ENCODE assay signal across 12 mouse cellular contexts in the genomic region with DNA sequence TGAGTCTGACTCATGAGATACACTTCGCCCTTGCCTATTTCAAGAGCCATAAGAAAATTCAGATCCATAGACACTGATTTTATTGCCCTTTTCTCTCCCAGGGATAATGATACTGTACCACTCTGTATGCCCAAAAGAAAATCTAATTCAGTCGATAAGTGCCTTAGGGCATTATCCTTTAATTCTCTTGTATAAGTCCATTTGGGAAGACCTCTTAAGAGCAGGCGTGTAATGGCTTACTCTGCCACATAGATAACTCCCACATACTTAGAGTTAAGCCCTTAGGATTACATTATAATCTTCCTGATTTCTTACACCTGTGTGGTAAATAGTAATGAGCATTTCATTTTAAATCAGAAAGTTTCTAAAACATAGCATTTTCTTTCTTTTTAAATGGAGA. TPM values are rescaled to one million over a fixed set of nuclear protein-coding genes. Genes with fewer than 3 reads are reported as not detected.
DNase-seq lines count a peak whose midpoint lies in the region; ATAC-seq lines count a peak whose summit lies in the region.
"Had no signal": no experiment of that assay in that cellular context is flagged by ENCODE, and none has a peak within 500 bp of the region (broad histone marks: within the 10 kb centered on the region; RNA-seq: fewer than 3 reads in every experiment).

No protein-coding gene starts in this region.

- 80% methylated on average over 3 of the region's 3 CpGs for WGBS in embryonic facial prominence, embryonic 13.5 days
- 90% methylated on average over 3 of the region's 3 CpGs for WGBS in embryonic facial prominence, embryonic 10.5 days
- 84% methylated on average over 3 of the region's 3 CpGs for WGBS in kidney, embryonic 15.5 days
- WGBS in midbrain, embryonic 11.5 days, result 81% methylated on average over 3 of the region's 3 CpGs
- WGBS in midbrain, embryonic 16.5 days, result 53% methylated on average over 3 of the region's 3 CpGs
- 63% methylated on average over 3 of the region's 3 CpGs for WGBS in neural tube, embryonic 15.5 days

- no peak overlapping the region for H3K9ac ChIP-seq in embryonic facial prominence, embryonic 13.5 days
- no peak overlapping the region for H3K9ac ChIP-seq in kidney, embryonic 15.5 days
- H3K9ac ChIP-seq in midbrain, embryonic 11.5 days (ENCODE audit: low read length), result no peak overlapping the region
- no peak overlapping the region for H3K9ac ChIP-seq in midbrain, embryonic 16.5 days (ENCODE audit: low read depth, low read length)
- H3K9ac ChIP-seq in neural tube, embryonic 15.5 days (replicated peaks), result no peak overlapping the region
- H3K9ac ChIP-seq: midbrain, embryonic 12.5 days had no signal

- DNase-seq in embryonic facial prominence, embryonic 10.5 days (ENCODE audit: low spot score), result no peak
- DNase-seq in kidney, postnatal 4 days, result no peak
- peak; percentile 79 for DNase-seq in midbrain, embryonic 11.5 days (ENCODE audit: low spot score, missing footprints)
- DNase-seq in adrenal gland, adult 2 months, result no peak
- DNase-seq: adrenal gland, postnatal 14 days; embryo, embryonic 11 days; thymus, postnatal 25 days had no signal

- ATAC-seq in embryonic facial prominence, embryonic 13.5 days (ENCODE audit: insufficient number of reproducible peaks, insufficient read depth, low FRiP score, low TSS enrichment, low read depth), result no peak
- no peak for ATAC-seq in kidney, embryonic 15.5 days (replicated peaks; ENCODE audit: low FRiP score)
- no peak for ATAC-seq in midbrain, embryonic 11.5 days (ENCODE audit: low FRiP score)
- no peak for ATAC-seq in midbrain, embryonic 16.5 days
- no peak for ATAC-seq in neural tube, embryonic 15.5 days (ENCODE audit: low FRiP score)

- H3K9me3 ChIP-seq in embryonic facial prominence, embryonic 13.5 days, result no peaks in the 10 kb centered on the region
- no peaks in the 10 kb centered on the region for H3K9me3 ChIP-seq in embryonic facial prominence, embryonic 10.5 days
- no peaks in the 10 kb centered on the region for H3K9me3 ChIP-seq in kidney, embryonic 15.5 days (replicated peaks)
- no peaks in the 10 kb centered on the region for H3K9me3 ChIP-seq in midbrain, embryonic 11.5 days (ENCODE audit: control insufficient read depth, low read length)
- no peaks in the 10 kb centered on the region for H3K9me3 ChIP-seq in midbrain, embryonic 16.5 days (replicated peaks; ENCODE audit: control insufficient read depth, low read length, poor library complexity, severe bottlenecking)
- no peaks in the 10 kb centered on the region for H3K9me3 ChIP-seq in neural tube, embryonic 15.5 days (replicated peaks)
- H3K9me3 ChIP-seq: midbrain, embryonic 12.5 days had no signal

- H3K36me3 ChIP-seq in embryonic facial prominence, embryonic 13.5 days, result no peaks in the 10 kb centered on the region
- no peaks in the 10 kb centered on the region for H3K36me3 ChIP-seq in embryonic facial prominence, embryonic 10.5 days (replicated peaks)
- no peaks in the 10 kb centered on the region for H3K36me3 ChIP-seq in kidney, embryonic 15.5 days
- no peaks in the 10 kb centered on the region for H3K36me3 ChIP-seq in midbrain, embryonic 11.5 days (ENCODE audit: control insufficient read depth, insufficient read depth, low read length)
- H3K36me3 ChIP-seq in midbrain, embryonic 16.5 days (ENCODE audit: control insufficient read depth, insufficient read depth, low read length), result no peaks in the 10 kb centered on the region
- H3K36me3 ChIP-seq in neural tube, embryonic 15.5 days, result no peaks in the 10 kb centered on the region
- H3K36me3 ChIP-seq: midbrain, embryonic 12.5 days had no signal

- peaks cover 10% of the 10 kb centered on the region; the same call in 1 of the 2 replicates for H3K4me1 ChIP-seq in embryonic facial prominence, embryonic 13.5 days
- H3K4me1 ChIP-seq in embryonic facial prominence, embryonic 10.5 days, result peaks cover 10% of the 10 kb centered on the region
- H3K4me1 ChIP-seq in kidney, embryonic 15.5 days, result peaks cover 26% of the 10 kb centered on the region
- peaks cover 2% of the 10 kb centered on the region; the same call in 1 of the 2 replicates for H3K4me1 ChIP-seq in midbrain, embryonic 11.5 days (ENCODE audit: control insufficient read depth, insufficient read depth, low read length)
- H3K4me1 ChIP-seq in midbrain, embryonic 16.5 days (ENCODE audit: control insufficient read depth, insufficient read depth, low read length), result peaks cover 8% of the 10 kb centered on the region
- H3K4me1 ChIP-seq in neural tube, embryonic 15.5 days, result peaks cover 13% of the 10 kb centered on the region

- 0 out of 2 replicates have a peak overlapping the region, but pooled peaks have one; percentile 18 for H3K4me2 ChIP-seq in embryonic facial prominence, embryonic 13.5 days
- H3K4me2 ChIP-seq in kidney, embryonic 15.5 days, result peak overlapping the region; percentile 28; the same call in 1 of the 2 replicates
- H3K4me2 ChIP-seq in midbrain, embryonic 11.5 days, result no peak overlapping the region
- no peak overlapping the region; the same call in 1 of the 2 replicates for H3K4me2 ChIP-seq in midbrain, embryonic 16.5 days (ENCODE audit: low read length)
- peak overlapping the region; percentile 64 for H3K4me2 ChIP-seq in neural tube, embryonic 15.5 days

- no peaks in the 10 kb centered on the region for H3K27me3 ChIP-seq in embryonic facial prominence, embryonic 13.5 days
- no peaks in the 10 kb centered on the region for H3K27me3 ChIP-seq in embryonic facial prominence, embryonic 10.5 days (replicated peaks; ENCODE audit: low read depth, poor library complexity, severe bottlenecking)
- H3K27me3 ChIP-seq in kidney, embryonic 15.5 days, result no peaks in the 10 kb centered on the region
- no peaks in the 10 kb centered on the region for H3K27me3 ChIP-seq in midbrain, embryonic 11.5 days (ENCODE audit: control insufficient read depth, insufficient read depth, low read length)
- H3K27me3 ChIP-seq in midbrain, embryonic 16.5 days (ENCODE audit: control insufficient read depth, insufficient read depth, low read depth, low read length), result no peaks in the 10 kb centered on the region
- no peaks in the 10 kb centered on the region for H3K27me3 ChIP-seq in neural tube, embryonic 15.5 days (replicated peaks)
- H3K27me3 ChIP-seq: midbrain, embryonic 12.5 days had no signal

- H3K27ac ChIP-seq in embryonic facial prominence, embryonic 13.5 days, result no peak overlapping the region
- H3K27ac ChIP-seq in embryonic facial prominence, embryonic 10.5 days (replicated peaks), result no peak overlapping the region
- H3K27ac ChIP-seq in kidney, embryonic 15.5 days, result no peak overlapping the region
- H3K27ac ChIP-seq in midbrain, embryonic 11.5 days (ENCODE audit: low read depth, low read length), result no peak overlapping the region
- no peak overlapping the region for H3K27ac ChIP-seq in midbrain, embryonic 16.5 days (ENCODE audit: low read length)
- H3K27ac ChIP-seq in neural tube, embryonic 15.5 days (replicated peaks), result no peak overlapping the region
- H3K27ac ChIP-seq: midbrain, embryonic 12.5 days had no signal

- H3K4me3 ChIP-seq in embryonic facial prominence, embryonic 13.5 days, result no peak overlapping the region
- no peak overlapping the region for H3K4me3 ChIP-seq in embryonic facial prominence, embryonic 10.5 days
- 0 out of 2 replicates have a peak overlapping the region, but pooled peaks have one; percentile 10 for H3K4me3 ChIP-seq in kidney, embryonic 15.5 days (replicated peaks)
- H3K4me3 ChIP-seq in midbrain, embryonic 11.5 days (ENCODE audit: low read depth, low read length), result no peak overlapping the region
- H3K4me3 ChIP-seq in midbrain, embryonic 16.5 days (ENCODE audit: low read depth, low read length), result no peak overlapping the region
- no peak overlapping the region for H3K4me3 ChIP-seq in neural tube, embryonic 15.5 days (replicated peaks)

RNA-seq across cellular contexts. Expression of a gene that starts 1.8 kb away (rescaled TPM):
- polyA plus RNA-seq in embryonic facial prominence, embryonic 13.5 days (2015; fragmentation: Nextera tagmentation; extraction: Ambion mirVana), result 22.9 and 23.1 TPM in 2 replicates
- 30.1 and 33.0 TPM in 2 replicates for polyA plus RNA-seq in embryonic facial prominence, embryonic 10.5 days (2016; fragmentation: Nextera tagmentation; extraction: Ambion mirVana)
- polyA plus RNA-seq in kidney, embryonic 15.5 days (2015; fragmentation: Nextera tagmentation; extraction: Ambion mirVana), result 30.3 and 34.9 TPM in 2 replicates
- 28.8 and 30.4 TPM in 2 replicates for polyA plus RNA-seq in midbrain, embryonic 11.5 days (2014; fragmentation: Nextera tagmentation; extraction: Ambion mirVana)
- 30.7 and 32.9 TPM in 2 replicates for polyA plus RNA-seq in midbrain, embryonic 16.5 days (2015; fragmentation: Nextera tagmentation; extraction: Ambion mirVana)
- polyA plus RNA-seq in neural tube, embryonic 15.5 days (2015; fragmentation: Nextera tagmentation; extraction: Ambion mirVana), result 28.9 and 29.3 TPM in 2 replicates
- total RNA-seq in adrenal gland, adult 2 months (2021), result 10 to 100 TPM; 71.5 to 80.9 TPM
- polyA plus RNA-seq in adrenal gland, adult 2 months (2012; rRNA removed), result 11.9 and 14.6 TPM in 2 replicates

RNA-seq across cellular contexts. Expression of a gene that starts 14.5 kb away (rescaled TPM):
- polyA plus RNA-seq in embryonic facial prominence, embryonic 13.5 days (2015; fragmentation: Nextera tagmentation; extraction: Ambion mirVana), result 43.7 and 47.2 TPM in 2 replicates
- polyA plus RNA-seq in embryonic facial prominence, embryonic 10.5 days (2016; fragmentation: Nextera tagmentation; extraction: Ambion mirVana), result 35.7 and 36.3 TPM in 2 replicates
- polyA plus RNA-seq in kidney, embryonic 15.5 days (2015; fragmentation: Nextera tagmentation; extraction: Ambion mirVana), result 33.4 and 35.3 TPM in 2 replicates
- polyA plus RNA-seq in midbrain, embryonic 11.5 days (2014; fragmentation: Nextera tagmentation; extraction: Ambion mirVana), result 42.5 and 47.8 TPM in 2 replicates
- 55.3 and 60.3 TPM in 2 replicates for polyA plus RNA-seq in midbrain, embryonic 16.5 days (2015; fragmentation: Nextera tagmentation; extraction: Ambion mirVana)
- polyA plus RNA-seq in neural tube, embryonic 15.5 days (2015; fragmentation: Nextera tagmentation; extraction: Ambion mirVana), result 58.6 and 67.6 TPM in 2 replicates
- 10 to 100 TPM; 15.4 to 21.3 TPM for total RNA-seq in adrenal gland, adult 2 months (2021)
- 0.42 and 0.90 TPM in 2 replicates for polyA plus RNA-seq in adrenal gland, adult 2 months (2012; rRNA removed)

Comparison
In these comparisons a context has a peak if more than half of its experiments do, and no peak if none do; other contexts are left out.
1. H3K4me2 ChIP-seq: peak in embryonic facial prominence, embryonic 13.5 days (single experiment), kidney, embryonic 15.5 days (single experiment) and neural tube, embryonic 15.5 days (single experiment); none in midbrain, embryonic 11.5 days (single experiment) and midbrain, embryonic 16.5 days (single experiment).
2. RNA of a gene that starts 14.5 kb away (polyA plus RNA-seq): 58.6 to 67.6 TPM in neural tube, embryonic 15.5 days, 55.3 to 60.3 TPM in midbrain, embryonic 16.5 days, 43.7 to 47.2 TPM in embryonic facial prominence, embryonic 13.5 days, 42.5 to 47.8 TPM in midbrain, embryonic 11.5 days, 35.7 to 36.3 TPM in embryonic facial prominence, embryonic 10.5 days and 33.4 to 35.3 TPM in kidney, embryonic 15.5 days; 0.42 to 0.90 TPM in adrenal gland, adult 2 months; every median in the first group is over 10 times any median in the second.